31 mouse cellular contexts compared by ENCODE assay signal in the genomic region with DNA sequence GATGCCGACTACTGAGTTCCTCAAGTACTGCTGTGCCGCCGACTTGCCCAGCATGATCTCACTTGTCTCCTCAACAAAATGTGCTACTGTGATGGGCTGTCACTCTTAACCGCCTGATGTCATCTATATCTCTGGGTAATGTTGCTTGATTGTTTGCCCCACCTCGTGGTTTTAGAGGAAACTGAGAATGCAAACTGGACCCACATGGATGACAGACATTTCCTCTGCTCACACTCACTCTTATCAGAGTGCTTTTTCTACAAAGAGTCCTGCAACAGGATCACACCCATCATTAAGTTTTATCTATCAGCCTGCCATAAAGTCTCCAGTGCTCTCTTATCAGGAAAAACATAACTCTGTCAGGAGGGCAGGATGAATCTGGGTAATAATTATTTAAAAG. TPM values are rescaled to one million over a fixed set of nuclear protein-coding genes. Genes with fewer than 3 reads are reported as not detected.
DNase-seq lines count a peak whose midpoint lies in the region; ATAC-seq lines count a peak whose summit lies in the region.
"Had no signal": no experiment of that assay in that cellular context is flagged by ENCODE, and none has a peak within 500 bp of the region (broad histone marks: within the 10 kb centered on the region; RNA-seq: fewer than 3 reads in every experiment).

No protein-coding gene starts in this region.

- peaks cover 10% of the 10 kb centered on the region; the same call in 1 of the 2 replicates for H3K36me3 ChIP-seq in midbrain, embryonic 11.5 days (ENCODE audit: control insufficient read depth, insufficient read depth, low read length)
- peaks cover 76% of the 10 kb centered on the region for H3K36me3 ChIP-seq in midbrain, embryonic 10.5 days
- H3K36me3 ChIP-seq in liver, embryonic 13.5 days, result peaks cover 26% of the 10 kb centered on the region
- peaks cover 26% of the 10 kb centered on the region; the same call in 1 of the 2 replicates for H3K36me3 ChIP-seq in forebrain, embryonic 15.5 days
- H3K36me3 ChIP-seq in forebrain, embryonic 11.5 days (ENCODE audit: control insufficient read depth, insufficient read depth, low read length), result no peaks in the 10 kb centered on the region; the same call in none of the 2 replicates

- DNase-seq in midbrain, embryonic 11.5 days (ENCODE audit: low spot score, missing footprints), result peak; percentile 44
- no peak for DNase-seq in midbrain, embryonic 10.5 days (ENCODE audit: low spot score)
- DNase-seq in liver, embryonic 13.5 days, result peak; percentile 28
- DNase-seq in forebrain, embryonic 11.5 days (ENCODE audit: low spot score), result no peak
- no peak for DNase-seq in left cerebral cortex, adult 9 months (ENCODE audit: low spot score in 2 of 2)
- DNase-seq: adrenal gland, postnatal 10 days; cerebellum, adult 9-10 months; kidney, adult 2 months; lung, embryonic 14.5 days; right cerebral cortex, adult 18-20 months; right cerebral cortex, postnatal 4 days; thymus, postnatal 4 days had no signal

- no peaks in the 10 kb centered on the region for H3K4me1 ChIP-seq in midbrain, embryonic 11.5 days (ENCODE audit: control insufficient read depth, insufficient read depth, low read length)
- H3K4me1 ChIP-seq in midbrain, embryonic 10.5 days, result no peaks in the 10 kb centered on the region
- peaks cover 68% of the 10 kb centered on the region for H3K4me1 ChIP-seq in liver, embryonic 13.5 days (replicated peaks)
- H3K4me1 ChIP-seq in forebrain, embryonic 15.5 days, result no peaks in the 10 kb centered on the region
- H3K4me1 ChIP-seq in forebrain, embryonic 11.5 days (replicated peaks; ENCODE audit: control insufficient read depth, insufficient read depth, low read length), result no peaks in the 10 kb centered on the region
- H3K4me1 ChIP-seq: forebrain, embryonic 10.5 days; stomach, embryonic 15.5 days had no signal

- no peak overlapping the region for H3K4me3 ChIP-seq in midbrain, embryonic 11.5 days (ENCODE audit: low read depth, low read length)
- H3K4me3 ChIP-seq in midbrain, embryonic 10.5 days, result no peak overlapping the region
- H3K4me3 ChIP-seq in liver, embryonic 13.5 days (replicated peaks), result no peak overlapping the region
- H3K4me3 ChIP-seq in forebrain, embryonic 15.5 days, result no peak overlapping the region
- H3K4me3 ChIP-seq in forebrain, embryonic 11.5 days (ENCODE audit: low read depth, low read length), result no peak overlapping the region
- H3K4me3 ChIP-seq: embryonic facial prominence, embryonic 10.5 days; forebrain, embryonic 10.5 days; heart, embryonic 15.5 days; limb, embryonic 13.5 days; megakaryocyte, embryonic 14.5 days; stomach, embryonic 15.5 days had no signal

- H3K27me3 ChIP-seq in midbrain, embryonic 11.5 days (ENCODE audit: control insufficient read depth, insufficient read depth, low read length), result no peaks in the 10 kb centered on the region
- no peaks in the 10 kb centered on the region for H3K27me3 ChIP-seq in midbrain, embryonic 10.5 days (ENCODE audit: low read depth, poor library complexity, severe bottlenecking)
- H3K27me3 ChIP-seq in liver, embryonic 13.5 days, result no peaks in the 10 kb centered on the region
- no peaks in the 10 kb centered on the region for H3K27me3 ChIP-seq in forebrain, embryonic 15.5 days
- no peaks in the 10 kb centered on the region for H3K27me3 ChIP-seq in forebrain, embryonic 11.5 days (ENCODE audit: control insufficient read depth, insufficient read depth, low read length)
- H3K27me3 ChIP-seq: heart, embryonic 15.5 days; limb, embryonic 13.5 days; megakaryocyte, embryonic 14.5 days; stomach, embryonic 15.5 days had no signal

- ATAC-seq in midbrain, embryonic 11.5 days (ENCODE audit: low FRiP score), result no peak
- ATAC-seq in erythroblast, adult 5-6 weeks (replicated peaks; ENCODE audit: low FRiP score, poor library complexity, severe bottlenecking), result 0 out of 2 replicates have a peak, but pooled peaks have one; percentile 27
- peak; percentile 81 for ATAC-seq in liver, embryonic 13.5 days (ENCODE audit: low read depth)
- ATAC-seq in megakaryocyte-erythroid progenitor cell, adult 5-6 weeks (replicated peaks; ENCODE audit: low FRiP score, low TSS enrichment, poor library complexity, severe bottlenecking), result peak; percentile 82
- no peak for ATAC-seq in forebrain, embryonic 15.5 days (replicated peaks)
- ATAC-seq in forebrain, embryonic 11.5 days (replicated peaks; ENCODE audit: low FRiP score), result no peak
- ATAC-seq: hindbrain, embryonic 16.5 days had no signal

- H3K9me3 ChIP-seq in midbrain, embryonic 11.5 days (ENCODE audit: control insufficient read depth, low read length), result no peaks in the 10 kb centered on the region
- no peaks in the 10 kb centered on the region for H3K9me3 ChIP-seq in midbrain, embryonic 10.5 days (replicated peaks)
- no peaks in the 10 kb centered on the region for H3K9me3 ChIP-seq in liver, embryonic 13.5 days (replicated peaks)
- no peaks in the 10 kb centered on the region for H3K9me3 ChIP-seq in forebrain, embryonic 15.5 days
- no peaks in the 10 kb centered on the region for H3K9me3 ChIP-seq in forebrain, embryonic 11.5 days (ENCODE audit: control insufficient read depth, low read length)
- H3K9me3 ChIP-seq: embryonic facial prominence, embryonic 10.5 days; forebrain, embryonic 10.5 days; heart, embryonic 15.5 days; limb, embryonic 13.5 days; megakaryocyte, embryonic 14.5 days; stomach, embryonic 15.5 days had no signal

- no peak overlapping the region for H3K4me2 ChIP-seq in midbrain, embryonic 11.5 days
- H3K4me2 ChIP-seq in liver, embryonic 13.5 days, result peak overlapping the region; percentile 9; the same call in 1 of the 2 replicates
- no peak overlapping the region for H3K4me2 ChIP-seq in forebrain, embryonic 15.5 days (replicated peaks)
- H3K4me2 ChIP-seq in forebrain, embryonic 11.5 days (ENCODE audit: low read depth, low read length, severe bottlenecking), result no peak overlapping the region
- H3K4me2 ChIP-seq: heart, embryonic 15.5 days; limb, embryonic 13.5 days; lung, embryonic 14.5 days; stomach, embryonic 15.5 days had no signal

- 90% methylated on average over 5 of the region's 5 CpGs for WGBS in midbrain, embryonic 11.5 days
- 89% methylated on average over 5 of the region's 5 CpGs for WGBS in midbrain, embryonic 10.5 days
- 27% methylated on average over 5 of the region's 5 CpGs for WGBS in liver, embryonic 13.5 days (ENCODE audit: insufficient replicate concordance)
- WGBS in forebrain, embryonic 15.5 days, result 92% methylated on average over 5 of the region's 5 CpGs
- 97% methylated on average over 5 of the region's 5 CpGs for WGBS in forebrain, embryonic 11.5 days

- no peak overlapping the region for H3K27ac ChIP-seq in midbrain, embryonic 11.5 days (ENCODE audit: low read depth, low read length)
- no peak overlapping the region for H3K27ac ChIP-seq in midbrain, embryonic 10.5 days (replicated peaks)
- peak overlapping the region; percentile 47 for H3K27ac ChIP-seq in liver, embryonic 13.5 days
- H3K27ac ChIP-seq in forebrain, embryonic 15.5 days (replicated peaks), result no peak overlapping the region
- no peak overlapping the region for H3K27ac ChIP-seq in forebrain, embryonic 11.5 days (ENCODE audit: low read depth, low read length)
- H3K27ac ChIP-seq: embryonic facial prominence, embryonic 10.5 days; forebrain, embryonic 10.5 days; heart, embryonic 15.5 days; kidney, postnatal 0 days; limb, embryonic 13.5 days; stomach, embryonic 15.5 days had no signal

- H3K9ac ChIP-seq in midbrain, embryonic 11.5 days (ENCODE audit: low read length), result no peak overlapping the region
- H3K9ac ChIP-seq in liver, embryonic 13.5 days, result peak overlapping the region; percentile 39; the same call in 1 of the 2 replicates
- no peak overlapping the region for H3K9ac ChIP-seq in forebrain, embryonic 15.5 days (replicated peaks)
- H3K9ac ChIP-seq in forebrain, embryonic 11.5 days (ENCODE audit: low read length), result no peak overlapping the region
- H3K9ac ChIP-seq: heart, embryonic 15.5 days; limb, embryonic 13.5 days; lung, embryonic 14.5 days; stomach, embryonic 15.5 days had no signal

RNA-seq across cellular contexts. Expression of gene Gm20518, which starts 20.2 kb away (rescaled TPM):
- 0.16 and 0.25 TPM in 2 replicates for polyA plus RNA-seq in midbrain, embryonic 11.5 days (2014; fragmentation: Nextera tagmentation; extraction: Ambion mirVana)
- polyA plus RNA-seq in midbrain, embryonic 10.5 days (2016; fragmentation: Nextera tagmentation; extraction: Ambion mirVana), result 0.35 and 0.60 TPM in 2 replicates
- total RNA-seq in erythroblast, adult 5-6 weeks (2015; ENCODE audit: low replicate concordance), result 1.0 TPM in 1 of 2 replicates, not detected in the other
- 0.68 TPM in 1 of 2 replicates, not detected in the other for total RNA-seq in erythroblast, adult 5-6 weeks (2017; ENCODE audit: low replicate concordance)
- 0.05 and 0.08 TPM in 2 replicates for polyA plus RNA-seq in liver, embryonic 13.5 days (2015; fragmentation: Nextera tagmentation; extraction: Ambion mirVana)
- total RNA-seq in megakaryocyte-erythroid progenitor cell, adult 5-6 weeks (2014; fragmentation: Nextera tagmentation), result 2.3 and 2.7 TPM in 2 replicates
- total RNA-seq in megakaryocyte-erythroid progenitor cell, adult 5-6 weeks (2017), result 1.2 TPM in 1 of 2 replicates, not detected in the other
- 0.23 and 0.67 TPM in 2 replicates for polyA plus RNA-seq in forebrain, embryonic 15.5 days (2015; fragmentation: Nextera tagmentation; extraction: Ambion mirVana)
- polyA plus RNA-seq in forebrain, embryonic 11.5 days (2014; fragmentation: Nextera tagmentation; extraction: Ambion mirVana), result 0.32 and 0.51 TPM in 2 replicates
- total RNA-seq: hematopoietic stem cell, adult 5-6 weeks had no signal

RNA-seq across cellular contexts. Expression of gene Tssk1, which starts 22.8 kb away (rescaled TPM):
- polyA plus RNA-seq in midbrain, embryonic 11.5 days (2014; fragmentation: Nextera tagmentation; extraction: Ambion mirVana), result not detected in 2 replicates
- polyA plus RNA-seq in midbrain, embryonic 10.5 days (2016; fragmentation: Nextera tagmentation; extraction: Ambion mirVana), result 0.05 TPM in 1 of 2 replicates, not detected in the other
- total RNA-seq in erythroblast, adult 5-6 weeks (2015; ENCODE audit: low replicate concordance), result not detected in 2 replicates
- total RNA-seq in erythroblast, adult 5-6 weeks (2017; ENCODE audit: low replicate concordance), result not detected in 2 replicates
- polyA plus RNA-seq in liver, embryonic 13.5 days (2015; fragmentation: Nextera tagmentation; extraction: Ambion mirVana), result not detected in 2 replicates
- total RNA-seq in megakaryocyte-erythroid progenitor cell, adult 5-6 weeks (2014; fragmentation: Nextera tagmentation), result 0.72 TPM in 1 of 2 replicates, not detected in the other
- total RNA-seq in megakaryocyte-erythroid progenitor cell, adult 5-6 weeks (2017), result 0.14 TPM in 1 of 2 replicates, not detected in the other
- 0.08 and 0.09 TPM in 2 replicates for polyA plus RNA-seq in forebrain, embryonic 15.5 days (2015; fragmentation: Nextera tagmentation; extraction: Ambion mirVana)
- polyA plus RNA-seq in forebrain, embryonic 11.5 days (2014; fragmentation: Nextera tagmentation; extraction: Ambion mirVana), result not detected in 2 replicates
- total RNA-seq: ES-E14; midbrain, postnatal 0 days had no signal
- polyA plus RNA-seq: forebrain, embryonic 10.5 days; hindbrain, embryonic 16.5 days; stomach, embryonic 15.5 days had no signal

RNA-seq across cellular contexts. Expression of gene Dgcr2, which starts 27.1 kb away (rescaled TPM):
- 74.2 and 83.3 TPM in 2 replicates for polyA plus RNA-seq in midbrain, embryonic 11.5 days (2014; fragmentation: Nextera tagmentation; extraction: Ambion mirVana)
- 102 and 111 TPM in 2 replicates for polyA plus RNA-seq in midbrain, embryonic 10.5 days (2016; fragmentation: Nextera tagmentation; extraction: Ambion mirVana)
- total RNA-seq in erythroblast, adult 5-6 weeks (2015; ENCODE audit: low replicate concordance), result 2.1 and 26.1 TPM in 2 replicates
- 11.6 and 13.8 TPM in 2 replicates for total RNA-seq in erythroblast, adult 5-6 weeks (2017; ENCODE audit: low replicate concordance)
- polyA plus RNA-seq in liver, embryonic 13.5 days (2015; fragmentation: Nextera tagmentation; extraction: Ambion mirVana), result 18.6 and 20.7 TPM in 2 replicates
- 32.7 and 36.4 TPM in 2 replicates for total RNA-seq in megakaryocyte-erythroid progenitor cell, adult 5-6 weeks (2014; fragmentation: Nextera tagmentation)
- 35.1 and 55.7 TPM in 2 replicates for total RNA-seq in megakaryocyte-erythroid progenitor cell, adult 5-6 weeks (2017)
- 99.8 and 99.9 TPM in 2 replicates for polyA plus RNA-seq in forebrain, embryonic 15.5 days (2015; fragmentation: Nextera tagmentation; extraction: Ambion mirVana)
- polyA plus RNA-seq in forebrain, embryonic 11.5 days (2014; fragmentation: Nextera tagmentation; extraction: Ambion mirVana), result 112 TPM in 2 replicates

RNA-seq across cellular contexts. Expression of gene Tssk2, which starts 27.2 kb away (rescaled TPM):
- 0.15 TPM in 1 of 2 replicates, not detected in the other for polyA plus RNA-seq in midbrain, embryonic 11.5 days (2014; fragmentation: Nextera tagmentation; extraction: Ambion mirVana)
- 0.11 and 0.19 TPM in 2 replicates for polyA plus RNA-seq in midbrain, embryonic 10.5 days (2016; fragmentation: Nextera tagmentation; extraction: Ambion mirVana)
- not detected in 2 replicates for total RNA-seq in erythroblast, adult 5-6 weeks (2015; ENCODE audit: low replicate concordance)
- not detected in 2 replicates for total RNA-seq in erythroblast, adult 5-6 weeks (2017; ENCODE audit: low replicate concordance)
- polyA plus RNA-seq in liver, embryonic 13.5 days (2015; fragmentation: Nextera tagmentation; extraction: Ambion mirVana), result not detected in 2 replicates
- total RNA-seq in megakaryocyte-erythroid progenitor cell, adult 5-6 weeks (2014; fragmentation: Nextera tagmentation), result not detected in 2 replicates
- total RNA-seq in megakaryocyte-erythroid progenitor cell, adult 5-6 weeks (2017), result 0.47 TPM in 1 of 2 replicates, not detected in the other
- not detected in 2 replicates for polyA plus RNA-seq in forebrain, embryonic 15.5 days (2015; fragmentation: Nextera tagmentation; extraction: Ambion mirVana)
- polyA plus RNA-seq in forebrain, embryonic 11.5 days (2014; fragmentation: Nextera tagmentation; extraction: Ambion mirVana), result 0.52 TPM in 1 of 2 replicates, not detected in the other
- total RNA-seq: adrenal gland, postnatal 10 days; gastrocnemius, adult 18-20 months; gastrocnemius, postnatal 4 days; hematopoietic stem cell, adult 5-6 weeks; left cerebral cortex, postnatal 25 days; midbrain, postnatal 0 days had no signal
- polyA plus RNA-seq: cortical plate, adult 2 months; heart, embryonic 15.5 days; kidney, postnatal 0 days; limb, embryonic 13.5 days; lung, embryonic 14.5 days; midbrain, postnatal 0 days; neural tube, embryonic 14.5 days had no signal

RNA-seq across cellular contexts. Expression of gene Car15, which starts 33.1 kb away (rescaled TPM):
- polyA plus RNA-seq in midbrain, embryonic 11.5 days (2014; fragmentation: Nextera tagmentation; extraction: Ambion mirVana), result 2.2 and 2.3 TPM in 2 replicates
- 1.8 and 1.9 TPM in 2 replicates for polyA plus RNA-seq in midbrain, embryonic 10.5 days (2016; fragmentation: Nextera tagmentation; extraction: Ambion mirVana)
- total RNA-seq in erythroblast, adult 5-6 weeks (2015; ENCODE audit: low replicate concordance), result 2.5 TPM in 1 of 2 replicates, not detected in the other
- total RNA-seq in erythroblast, adult 5-6 weeks (2017; ENCODE audit: low replicate concordance), result 1.3 TPM in 1 of 2 replicates, not detected in the other
- 0.54 and 0.59 TPM in 2 replicates for polyA plus RNA-seq in liver, embryonic 13.5 days (2015; fragmentation: Nextera tagmentation; extraction: Ambion mirVana)
- 3.5 and 6.9 TPM in 2 replicates for total RNA-seq in megakaryocyte-erythroid progenitor cell, adult 5-6 weeks (2014; fragmentation: Nextera tagmentation)
- total RNA-seq in megakaryocyte-erythroid progenitor cell, adult 5-6 weeks (2017), result 2.2 and 3.4 TPM in 2 replicates
- polyA plus RNA-seq in forebrain, embryonic 15.5 days (2015; fragmentation: Nextera tagmentation; extraction: Ambion mirVana), result 4.8 and 5.7 TPM in 2 replicates
- 4.3 and 4.6 TPM in 2 replicates for polyA plus RNA-seq in forebrain, embryonic 11.5 days (2014; fragmentation: Nextera tagmentation; extraction: Ambion mirVana)
- total RNA-seq: hematopoietic stem cell, adult 5-6 weeks had no signal

Comparison
In these comparisons a context has a peak if more than half of its experiments do, and no peak if none do; other contexts are left out.
1. DNase-seq: peak in midbrain, embryonic 11.5 days (single experiment) and liver, embryonic 13.5 days (single experiment); none in midbrain, embryonic 10.5 days (single experiment), forebrain, embryonic 11.5 days (single experiment) and left cerebral cortex, adult 9 months (0 of 2).
2. ATAC-seq: peak in erythroblast, adult 5-6 weeks (single experiment), liver, embryonic 13.5 days (single experiment) and megakaryocyte-erythroid progenitor cell, adult 5-6 weeks (single experiment); none in midbrain, embryonic 11.5 days (single experiment), forebrain, embryonic 15.5 days (single experiment) and forebrain, embryonic 11.5 days (single experiment).